Mouse (Mus musculus) Patski (cell line): Measurements from ENCODE around the gene Dtx4. TPM values are rescaled to one million over a fixed set of nuclear protein-coding genes. Genes with fewer than 3 reads are reported as not detected.

Experiments
- ATAC-seq: fragments of 100-300 bp; one replicate; pipeline ENCODE4 v1.8.0; 2021
- CTCF ChIA-PET: fragments of 350-600 bp; sonication (Branson Sonifier 250); formaldehyde crosslinking; loops from one replicate; lab custom pipeline; 2022; ENCODE audit warnings: inconsistent platforms; lab: Charles Lee
- POLR2A ChIA-PET: fragments of 350-600 bp; sonication (Branson Sonifier 250); formaldehyde crosslinking; loops from one replicate; lab custom pipeline; 2022; ENCODE audit warnings: antibody characterized with exemption, inconsistent platforms; lab: Charles Lee
- DNase-seq: peaks from one replicate; pipeline ENCODE4 v3.0.0-alpha.2; 2011; ENCODE audit warnings: low read depth, low spot score
- H3K27me3 ChIP-seq: fragments of 371-371 bp; one replicate; pipeline ENCODE4 v1.5.1; 2021
- CTCF ChIP-seq: fragments of 100-300 bp; IDR thresholded peaks from one replicate; pipeline ENCODE4 v1.5.1; 2021
- in situ Hi-C: fragments of 300-500 bp; cut with MboI; formaldehyde crosslinking; loops from 3 replicates; pipeline ENCODE4 v1.11.1; 2018; ENCODE audit warnings: low pct_unique_long_range_greater_than_20kb, mixed read lengths
- polyA plus RNA-seq: library from polyadenylated mRNA; unstranded; gene quantifications from one replicate; pipeline ENCODE4 v1.2.3, GENCODE M21; 2021

The Dtx4 gene
- polyA plus RNA-seq, 1 experiment from 2014 or later = 36.4 TPM

DNA sequence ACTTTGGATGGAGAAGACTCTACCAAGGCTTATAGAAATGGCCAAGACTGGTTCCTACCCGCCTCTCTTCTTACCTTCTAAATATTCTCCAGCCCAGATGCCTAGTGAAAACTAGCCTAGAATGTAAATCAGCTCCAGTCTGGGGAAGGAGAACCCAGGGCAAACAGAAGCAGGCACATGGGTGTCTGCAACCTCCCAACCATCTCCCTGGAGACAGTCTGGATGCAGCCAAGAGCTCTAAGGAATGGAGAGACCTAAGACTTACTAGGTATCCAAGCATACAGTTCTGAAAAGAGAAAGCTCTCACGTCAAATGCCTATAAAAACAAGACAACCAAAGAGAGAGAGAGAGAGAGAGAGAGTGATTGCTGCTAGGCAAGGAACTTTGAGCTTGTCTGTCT is 3.3 kb downstream of the Dtx4 start:
- in situ Hi-C loops = loop anchor here (25.0 kb wide), 2 partner anchors 586 to 711 kb away; partner anchors contain the start of gene Patl1
- ChIA-PET POLR2A (interaction anchor here (1.3 kb wide), 1 partner anchor 25 kb away, joined by 4 read pairs; no protein-coding TSS in a partner anchor), CTCF (interaction anchor here (1.7 to 8.0 kb wide), 4 partner anchors 8 to 35 kb away, joined by 8 to 119 read pairs (median 52); no protein-coding TSS in a partner anchor)
- H3K27me3 ChIP-seq = no peaks in the 10 kb centered on the region
- no peak for TF ChIP-seq CTCF
- no peak for DNase-seq
- ATAC-seq = no peak

DNA sequence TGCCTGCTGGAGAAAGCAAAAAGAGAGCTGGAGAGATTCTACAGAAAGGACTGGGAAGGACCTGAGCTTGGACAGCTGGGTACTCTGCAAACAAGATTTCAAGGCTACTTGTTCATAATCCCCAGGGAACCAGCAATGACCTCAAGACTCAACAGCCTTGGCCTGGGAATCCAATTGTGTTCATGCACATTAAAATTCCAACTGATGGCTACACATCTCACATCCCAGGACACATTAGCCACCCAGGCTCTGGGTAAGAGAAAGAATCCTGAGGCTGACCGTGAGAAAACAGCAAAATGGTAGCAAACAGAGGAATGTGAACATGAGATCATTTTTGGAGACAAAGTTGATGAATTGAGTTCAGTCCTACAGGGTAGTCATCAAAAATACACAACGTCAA is 5.0 kb downstream of the Dtx4 start:
- no peak for TF ChIP-seq CTCF
- ChIA-PET POLR2A (no interaction called here), CTCF (interaction anchor here (0.8 to 8.0 kb wide), 4 partner anchors 10 to 30 kb away, joined by 3 to 49 read pairs (median 4); no protein-coding TSS in a partner anchor)
- DNase-seq = no peak
- H3K27me3 ChIP-seq = no peaks in the 10 kb centered on the region
- ATAC-seq = no peak
- in situ Hi-C loops = loop anchor here (25.0 kb wide), 2 partner anchors 584 to 709 kb away; partner anchors contain the start of gene Patl1

DNA sequence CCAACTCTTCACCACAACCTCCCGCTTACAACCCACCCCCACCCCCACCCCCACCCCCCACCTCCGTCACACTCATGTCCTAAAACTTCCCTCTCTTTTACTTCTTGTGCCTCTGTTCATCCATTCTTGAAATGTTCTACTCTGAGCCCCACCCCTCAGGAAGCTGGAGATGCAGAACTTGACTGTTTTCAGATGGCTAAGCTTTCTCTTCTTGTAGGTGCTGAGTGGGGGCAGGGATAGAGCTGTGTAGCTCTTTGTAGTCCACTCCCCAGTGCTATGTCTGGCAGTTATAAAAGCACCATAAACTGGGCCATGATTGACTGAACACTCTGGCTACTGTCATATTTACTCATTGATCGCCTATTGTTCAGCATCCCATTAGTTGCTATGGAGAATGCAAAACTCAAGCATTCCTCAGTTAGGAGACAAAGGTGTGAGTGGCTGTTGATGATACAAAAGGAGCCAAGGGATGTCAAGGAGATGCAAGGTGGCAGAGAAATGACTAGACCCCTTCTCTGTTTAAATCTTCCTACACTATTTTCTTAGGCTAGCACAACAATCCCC is 6.2 kb downstream of the Dtx4 start:
- DNase-seq = no peak
- in situ Hi-C loops = loop anchor here (25.0 kb wide), 2 partner anchors 583 to 708 kb away; partner anchors contain the start of gene Patl1
- no peak for TF ChIP-seq CTCF
- POLR2A ChIA-PET = no interaction called here
- no peaks in the 10 kb centered on the region for H3K27me3 ChIP-seq
- ATAC-seq = no peak
- CTCF ChIA-PET = interaction anchor here (1.0 to 8.0 kb wide), 7 partner anchors 9 to 28 kb away, joined by 3 to 49 read pairs (median 3); no protein-coding TSS in a partner anchor

DNA sequence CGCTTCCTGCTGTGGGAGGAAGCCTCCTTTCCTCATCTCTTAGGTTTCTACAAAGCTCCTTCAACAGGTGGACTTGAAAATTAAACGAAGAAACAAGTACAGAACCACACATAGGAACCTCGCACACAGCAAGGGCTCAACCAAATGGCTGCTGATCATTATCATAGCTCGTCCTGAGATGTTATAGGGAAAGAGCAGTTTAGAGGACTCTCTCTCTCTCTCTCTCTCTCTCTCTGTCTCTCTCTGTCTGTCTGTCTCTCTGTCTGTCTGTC is 7.1 kb downstream of the Dtx4 start:
- ChIA-PET CTCF (interaction anchor here (0.7 to 2.3 kb wide), 4 partner anchors 16 to 27 kb away, joined by 3 to 7 read pairs (median 4); no protein-coding TSS in a partner anchor), POLR2A (no interaction called here)
- in situ Hi-C loops = loop anchor here (25.0 kb wide), 2 partner anchors 582 to 707 kb away; partner anchors contain the start of gene Patl1
- ATAC-seq (no peak), DNase-seq (no peak)
- H3K27me3 ChIP-seq = no peaks in the 10 kb centered on the region
- TF ChIP-seq CTCF = no peak

DNA sequence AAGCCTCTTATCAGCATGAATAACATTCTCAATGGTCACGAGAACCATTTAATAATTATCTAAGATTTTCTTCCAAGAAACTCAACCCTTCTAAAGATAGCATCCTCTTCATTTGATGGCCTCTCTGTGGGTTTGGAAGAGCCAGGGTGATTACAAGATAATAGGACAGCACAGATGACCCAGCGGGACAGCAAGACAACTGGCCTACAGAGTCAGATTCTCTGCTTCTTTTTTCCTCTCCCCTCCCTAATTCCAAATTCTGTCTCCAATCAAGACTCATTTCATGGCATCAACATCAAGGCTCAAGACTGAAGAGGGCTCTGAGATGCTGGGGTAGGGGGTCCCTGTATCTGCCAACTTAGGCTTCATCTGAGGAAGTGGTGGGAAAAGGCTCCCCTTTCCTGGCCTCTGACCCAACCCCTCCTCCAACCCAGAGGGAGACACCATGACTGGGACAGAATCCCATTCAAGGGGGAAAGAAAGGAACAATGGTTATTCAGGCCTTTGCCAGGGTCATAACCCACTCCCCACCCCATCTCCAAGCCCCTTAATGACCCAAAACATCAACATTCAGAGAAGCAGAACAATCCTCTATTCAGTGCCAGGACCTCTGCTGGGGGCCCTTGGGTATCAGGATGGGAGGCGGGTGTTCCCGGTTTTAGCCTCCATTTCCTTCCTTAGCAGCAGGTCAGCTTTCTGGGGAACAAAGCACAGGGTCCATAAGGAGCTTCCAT is 7.6 kb downstream of the Dtx4 start:
- POLR2A ChIA-PET = no interaction called here
- CTCF ChIA-PET = interaction anchor here (0.7 to 2.3 kb wide), 4 partner anchors 16 to 27 kb away, joined by 3 to 7 read pairs (median 4); no protein-coding TSS in a partner anchor
- in situ Hi-C loops = loop anchor here (25.0 kb wide), 2 partner anchors 581 to 706 kb away; partner anchors contain the start of gene Patl1
- no peak for TF ChIP-seq CTCF
- no peak for DNase-seq
- H3K27me3 ChIP-seq = no peaks in the 10 kb centered on the region
- no peak for ATAC-seq

DNA sequence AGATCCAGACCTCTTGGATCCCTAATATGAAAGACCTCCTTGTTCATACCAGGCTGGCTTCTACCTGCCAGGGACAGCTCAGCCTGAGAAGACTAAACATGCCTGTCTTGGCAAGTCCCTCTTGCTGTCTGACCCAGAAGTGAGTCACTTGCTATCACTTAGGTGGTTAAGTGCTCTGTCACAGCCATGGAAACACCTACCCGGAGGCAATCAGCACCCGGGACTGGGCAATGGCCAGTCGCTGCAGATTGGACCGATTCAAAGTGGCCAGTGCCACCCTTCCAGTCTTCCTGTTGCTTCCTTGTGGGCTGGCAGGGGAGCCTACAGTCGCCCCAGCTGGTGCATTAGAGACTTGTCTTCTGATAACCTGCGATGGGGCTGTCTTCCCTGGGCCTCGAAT is 9.6 kb downstream of the Dtx4 start:
- no peaks in the 10 kb centered on the region for H3K27me3 ChIP-seq
- DNase-seq (no peak), ATAC-seq (no peak)
- POLR2A ChIA-PET = no interaction called here
- in situ Hi-C loops = loop anchor here (25.0 kb wide), 2 partner anchors 579 to 704 kb away; partner anchors contain the start of gene Patl1
- no peak for TF ChIP-seq CTCF
- CTCF ChIA-PET = interaction anchor here (1.4 to 2.5 kb wide), 3 partner anchors 10 to 25 kb away, joined by 3 to 13 read pairs (median 5); partner anchors contain the start of gene Dtx4

DNA sequence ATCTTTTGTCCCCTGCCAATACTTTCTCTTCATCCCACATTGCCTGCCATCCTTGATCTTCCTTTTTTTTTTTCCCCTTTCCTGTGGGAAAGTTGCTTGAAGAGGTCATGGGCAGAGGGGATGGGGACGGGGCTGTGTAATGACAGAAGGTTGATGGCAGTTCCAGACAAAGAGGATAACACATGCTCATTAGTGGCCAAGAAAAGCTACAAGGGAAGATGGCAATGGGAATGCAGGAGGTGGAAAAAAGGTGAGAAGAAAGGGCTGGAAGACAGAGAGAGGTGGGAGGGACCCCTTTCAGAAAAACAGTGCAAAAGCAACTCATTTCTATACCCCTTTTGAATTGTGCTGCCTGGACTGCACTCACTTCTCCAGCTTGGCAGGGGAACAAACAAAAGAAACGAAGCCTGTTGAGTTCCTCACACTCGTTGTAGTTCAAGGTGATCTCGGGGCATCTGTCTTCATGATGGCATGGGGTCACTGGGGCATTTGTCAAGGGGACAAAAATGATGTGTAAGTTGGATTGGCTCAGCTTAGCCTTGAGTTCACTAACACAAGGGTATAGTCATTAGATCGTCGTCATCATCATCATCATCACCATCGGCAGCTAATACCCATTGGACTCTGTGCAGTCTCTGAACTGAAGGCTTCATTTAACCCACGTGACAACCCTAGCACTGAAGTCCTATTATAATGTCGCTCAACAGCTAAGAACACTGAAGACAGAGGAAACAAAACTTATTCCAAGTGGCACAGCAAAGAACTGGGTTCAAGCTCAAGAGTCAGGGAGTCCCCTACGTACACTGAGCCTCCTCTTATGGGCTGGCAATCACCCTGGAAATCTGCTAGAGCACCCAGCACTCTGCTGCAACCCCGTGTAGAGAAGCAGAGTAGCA is 11.3 kb downstream of the Dtx4 start:
- H3K27me3 ChIP-seq = no peaks in the 10 kb centered on the region
- TF ChIP-seq CTCF = no peak
- ChIA-PET CTCF (interaction anchor here (1.0 to 2.5 kb wide), 6 partner anchors 8 to 54 kb away, joined by 3 to 13 read pairs (median 4); partner anchors contain the start of gene Dtx4), POLR2A (interaction anchor here (4.4 kb wide), 1 partner anchor 11 kb away, joined by 15 read pairs; the partner anchor contains the start of gene Dtx4)
- ATAC-seq (no peak), DNase-seq (no peak)
- in situ Hi-C loops = loop anchor here (5.0 to 25.0 kb wide), 4 partner anchors 272 to 703 kb away; partner anchors contain the start of gene Patl1

DNA sequence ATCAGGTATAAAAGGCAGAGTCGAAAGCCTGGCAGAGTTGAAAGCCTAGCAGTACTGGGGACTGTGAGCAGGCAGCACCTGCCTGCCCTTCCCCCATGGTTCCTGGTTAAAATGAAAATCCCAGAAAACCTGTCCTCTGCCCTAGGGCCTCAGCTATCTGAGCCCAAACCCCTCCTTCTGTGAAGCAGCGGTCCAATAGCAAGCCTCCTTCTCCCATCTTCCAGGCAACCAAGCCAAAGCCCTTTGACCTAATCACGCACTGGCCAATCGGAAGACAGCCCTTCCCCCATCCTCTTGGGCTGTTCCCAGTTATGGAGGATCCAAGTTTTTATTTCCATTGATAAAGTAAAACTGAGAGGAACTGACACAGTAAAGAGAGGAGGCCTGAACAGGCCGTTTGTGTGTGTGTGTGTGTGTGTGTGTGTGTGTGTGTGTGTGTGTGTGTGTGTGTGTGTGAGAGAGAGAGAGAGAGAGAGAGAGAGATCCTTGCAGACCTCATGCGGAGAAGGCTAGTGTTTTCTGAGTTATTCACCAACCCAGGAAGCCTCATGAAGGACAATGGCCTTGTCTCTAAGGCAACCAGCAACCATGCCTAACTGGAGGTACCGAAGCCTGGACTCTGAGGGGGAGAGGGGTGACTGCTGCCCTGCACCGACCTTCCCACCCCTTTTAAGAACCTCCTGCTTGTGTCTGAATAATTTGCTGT is 12.1 kb downstream of the Dtx4 start:
- in situ Hi-C loops = loop anchor here (5.0 to 25.0 kb wide), 4 partner anchors 273 to 702 kb away; partner anchors contain the start of gene Patl1
- DNase-seq = no peak
- CTCF ChIA-PET = interaction anchor here (1.1 to 5.6 kb wide), 6 partner anchors 9 to 15 kb away, joined by 3 to 49 read pairs (median 12); partner anchors contain the start of gene Dtx4
- no peaks in the 10 kb centered on the region for H3K27me3 ChIP-seq
- no peak for ATAC-seq
- no peak for TF ChIP-seq CTCF
- POLR2A ChIA-PET = interaction anchor here (4.4 kb wide), 1 partner anchor 12 kb away, joined by 15 read pairs; the partner anchor contains the start of gene Dtx4
